Comparison of ENCODE assay signal across 8 mouse cellular contexts in genomic region chr4:21776091-21776945, GRCm38 (mm10). TPM values are rescaled to one million over a fixed set of nuclear protein-coding genes. Genes with fewer than 3 reads are reported as not detected.
DNase-seq lines count a peak whose midpoint lies in the region; ATAC-seq lines count a peak whose summit lies in the region.

No protein-coding gene starts in this region.

- H3K4me2 ChIP-seq in forebrain, embryonic 13.5 days = peak overlapping the region; percentile 62
- peak overlapping the region; percentile 95 for H3K4me2 ChIP-seq in liver, embryonic 16.5 days (ENCODE audit: low read depth, low read length)
- H3K4me2 ChIP-seq in neural tube, embryonic 13.5 days = peak overlapping the region; percentile 67

- peaks cover 3% of the 10 kb centered on the region for H3K36me3 ChIP-seq in forebrain, embryonic 13.5 days (ENCODE audit: poor library complexity, severe bottlenecking)
- H3K36me3 ChIP-seq in liver, embryonic 16.5 days (ENCODE audit: control insufficient read depth, insufficient read depth) = peaks cover 3% of the 10 kb centered on the region; the same call in 1 of the 2 replicates
- H3K36me3 ChIP-seq in neural tube, embryonic 13.5 days = peaks cover 8% of the 10 kb centered on the region

- H3K4me1 ChIP-seq in forebrain, embryonic 13.5 days = peaks cover 10% of the 10 kb centered on the region; the same call in 1 of the 2 replicates
- H3K4me1 ChIP-seq in liver, embryonic 16.5 days (ENCODE audit: control insufficient read depth, low read depth, low read length) = peaks cover 30% of the 10 kb centered on the region
- H3K4me1 ChIP-seq in neural tube, embryonic 13.5 days (replicated peaks) = peaks cover 14% of the 10 kb centered on the region

- H3K27me3 ChIP-seq in forebrain, embryonic 13.5 days = no peaks in the 10 kb centered on the region
- no peaks in the 10 kb centered on the region for H3K27me3 ChIP-seq in liver, embryonic 16.5 days (ENCODE audit: control insufficient read depth, insufficient read depth, low read depth, low read length)
- H3K27me3 ChIP-seq in neural tube, embryonic 13.5 days = no peaks in the 10 kb centered on the region

- H3K4me3 ChIP-seq in forebrain, embryonic 13.5 days = peak overlapping the region; percentile 84
- peak overlapping the region; percentile 96 for H3K4me3 ChIP-seq in liver, embryonic 16.5 days (ENCODE audit: low read depth, low read length)
- peak overlapping the region; percentile 86 for H3K4me3 ChIP-seq in neural tube, embryonic 13.5 days

- H3K9ac ChIP-seq in forebrain, embryonic 13.5 days = peak overlapping the region; percentile 86
- H3K9ac ChIP-seq in liver, embryonic 16.5 days (ENCODE audit: low read depth, low read length) = peak overlapping the region; percentile 99
- peak overlapping the region; percentile 90 for H3K9ac ChIP-seq in neural tube, embryonic 13.5 days

- ATAC-seq in forebrain, embryonic 13.5 days = peak; percentile 98
- peak; percentile 90 for ATAC-seq in liver, embryonic 16.5 days (ENCODE audit: low read depth)
- ATAC-seq in neural tube, embryonic 13.5 days (ENCODE audit: low read depth) = peak; percentile 98

- intact Hi-C loops in heart, postnatal 10 days (cut with DNase I) = no loop called here

- under 1% methylated on average over 41 of the region's 46 CpGs for WGBS in forebrain, embryonic 13.5 days
- WGBS in large intestine, adult 2 months = 1% methylated on average over 46 of the region's 46 CpGs
- under 1% methylated on average over 46 of the region's 46 CpGs for WGBS in liver, embryonic 16.5 days (ENCODE audit: insufficient replicate concordance)
- under 1% methylated on average over 44 of the region's 46 CpGs for WGBS in neural tube, embryonic 13.5 days

- no peak overlapping the region for H3K27ac ChIP-seq in forebrain, embryonic 13.5 days
- H3K27ac ChIP-seq in liver, embryonic 16.5 days (ENCODE audit: low read length) = peak overlapping the region; percentile 92
- peak overlapping the region; percentile 43; the same call in 1 of the 2 replicates for H3K27ac ChIP-seq in neural tube, embryonic 13.5 days (replicated peaks)

- DNase-seq in ES-CJ7 (ENCODE audit: low read depth, low spot score) = peak; percentile 90
- peak; percentile 90 for DNase-seq in cerebellum, adult 11 months
- peak; percentile 94 to 96 for DNase-seq in heart, postnatal 10 days
- peak; percentile 52 for DNase-seq in large intestine, adult 2 months (ENCODE audit: low read depth, low spot score)
- peak; percentile 89 for DNase-seq in telencephalon, adult 2 months (ENCODE audit: low read depth, low spot score)

- no peaks in the 10 kb centered on the region for H3K9me3 ChIP-seq in forebrain, embryonic 13.5 days (replicated peaks)
- no peaks in the 10 kb centered on the region for H3K9me3 ChIP-seq in liver, embryonic 16.5 days (replicated peaks; ENCODE audit: control insufficient read depth, low read length)
- H3K9me3 ChIP-seq in neural tube, embryonic 13.5 days = no peaks in the 10 kb centered on the region

RNA-seq across cellular contexts. Expression of gene Tstd3, which starts 9.3 kb away (rescaled TPM):
- 18.1 and 18.4 TPM in 2 replicates for polyA plus RNA-seq in forebrain, embryonic 13.5 days (2015; fragmentation: Nextera tagmentation; extraction: Ambion mirVana)
- 10 to 100 TPM; 12.1 to 13.8 TPM for total RNA-seq in heart, postnatal 10 days (2021)
- 4.7 and 8.8 TPM in 2 replicates for polyA plus RNA-seq in large intestine, adult 2 months (2012; rRNA removed)
- 12.9 and 14.2 TPM in 2 replicates for polyA plus RNA-seq in liver, embryonic 16.5 days (2015; fragmentation: Nextera tagmentation; extraction: Ambion mirVana)
- 23.9 and 24.8 TPM in 2 replicates for polyA plus RNA-seq in neural tube, embryonic 13.5 days (2015; fragmentation: Nextera tagmentation; extraction: Ambion mirVana)

RNA-seq across cellular contexts. Expression of gene Usp45, which starts 9.4 kb away (rescaled TPM):
- polyA plus RNA-seq in forebrain, embryonic 13.5 days (2015; fragmentation: Nextera tagmentation; extraction: Ambion mirVana) = 9.0 and 9.8 TPM in 2 replicates
- total RNA-seq in heart, postnatal 10 days (2021) = 10 to 100 TPM; 13.2 to 15.0 TPM
- polyA plus RNA-seq in large intestine, adult 2 months (2012; rRNA removed) = 2.3 and 5.2 TPM in 2 replicates
- 14.6 and 14.8 TPM in 2 replicates for polyA plus RNA-seq in liver, embryonic 16.5 days (2015; fragmentation: Nextera tagmentation; extraction: Ambion mirVana)
- polyA plus RNA-seq in neural tube, embryonic 13.5 days (2015; fragmentation: Nextera tagmentation; extraction: Ambion mirVana) = 6.5 and 8.4 TPM in 2 replicates

RNA-seq across cellular contexts. Expression of gene Ccnc, which starts 48.8 kb away (rescaled TPM):
- 68.8 and 72.1 TPM in 2 replicates for polyA plus RNA-seq in forebrain, embryonic 13.5 days (2015; fragmentation: Nextera tagmentation; extraction: Ambion mirVana)
- 10 to 100 TPM; 13.9 to 18.1 TPM for total RNA-seq in heart, postnatal 10 days (2021)
- 3.9 and 5.1 TPM in 2 replicates for polyA plus RNA-seq in large intestine, adult 2 months (2012; rRNA removed)
- polyA plus RNA-seq in liver, embryonic 16.5 days (2015; fragmentation: Nextera tagmentation; extraction: Ambion mirVana) = 17.6 and 18.8 TPM in 2 replicates
- polyA plus RNA-seq in neural tube, embryonic 13.5 days (2015; fragmentation: Nextera tagmentation; extraction: Ambion mirVana) = 69.8 and 72.8 TPM in 2 replicates
